ENCODE assay signal across 18 mouse cellular contexts in the genomic region with DNA sequence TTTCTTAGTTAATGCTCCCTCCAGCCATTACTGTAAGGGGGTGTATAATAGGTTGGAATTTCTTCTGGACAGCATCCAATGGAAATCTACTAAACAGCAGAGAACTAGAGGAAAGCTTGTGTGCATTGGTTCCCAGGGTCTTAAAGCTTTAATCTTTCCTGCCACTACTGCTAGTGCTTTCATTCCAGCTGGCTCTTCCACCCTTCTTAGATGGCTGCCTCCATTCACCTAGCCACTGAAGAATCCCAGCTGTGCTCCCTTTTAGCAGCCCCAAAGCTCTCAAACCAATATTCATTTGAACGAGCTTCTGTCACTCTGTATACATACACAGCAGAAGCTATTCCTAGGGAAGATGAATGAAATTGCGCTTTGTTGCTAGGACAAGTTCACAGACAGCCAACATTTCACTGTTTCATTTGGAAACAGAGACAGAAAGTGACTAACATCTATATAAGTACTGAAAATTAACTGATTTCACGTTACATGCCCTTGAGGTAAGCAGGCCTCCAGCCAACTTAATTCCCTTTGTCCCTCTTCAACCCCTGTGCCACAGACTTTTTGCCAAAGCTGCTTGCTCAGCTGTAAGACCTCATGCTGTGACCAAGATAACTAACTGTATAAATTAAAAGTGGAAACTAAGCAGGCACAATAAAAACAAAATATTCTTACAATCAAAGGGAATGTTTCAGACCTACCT.
DNase-seq lines count a peak whose midpoint lies in the region; ATAC-seq and TF ChIP-seq lines count a peak whose summit lies in the region.
"Had no signal": no experiment of that assay in that cellular context is flagged by ENCODE, and none has a peak within 500 bp of the region (broad histone marks: within the 10 kb centered on the region; RNA-seq: fewer than 3 reads in every experiment).

No protein-coding gene starts in this region.

- peak; percentile 70; the same call in 1 of the 2 replicates for ATAC-seq in hindbrain, embryonic 14.5 days (ENCODE audit: low FRiP score)
- peak; percentile 46; the same call in 1 of the 2 replicates for ATAC-seq in stomach, embryonic 14.5 days (ENCODE audit: insufficient number of reproducible peaks, insufficient read depth, low FRiP score, low read depth)
- ATAC-seq in stomach, postnatal 0 days (ENCODE audit: low FRiP score, low TSS enrichment), result no peak
- ATAC-seq in midbrain, embryonic 13.5 days, result peak; percentile 80
- no peak for ATAC-seq in frontal cortex, adult (ENCODE audit: low TSS enrichment)

- no peak overlapping the region for H3K9ac ChIP-seq in hindbrain, embryonic 14.5 days
- no peak overlapping the region for H3K9ac ChIP-seq in stomach, embryonic 14.5 days (replicated peaks; ENCODE audit: low read depth, low read length)
- no peak overlapping the region for H3K9ac ChIP-seq in stomach, postnatal 0 days (ENCODE audit: low read length)
- H3K9ac ChIP-seq in midbrain, embryonic 13.5 days (replicated peaks), result no peak overlapping the region
- H3K9ac ChIP-seq: embryonic facial prominence, embryonic 15.5 days; heart, embryonic 13.5 days had no signal

- DNase-seq in hindbrain, embryonic 14.5 days (ENCODE audit: low spot score), result no peak
- no peak for DNase-seq in hindbrain, embryonic 10.5 days (ENCODE audit: low spot score)
- no peak for DNase-seq in stomach, postnatal 0 days (ENCODE audit: low spot score)
- no peak for DNase-seq in B cell, adult 2 months
- DNase-seq in lung, postnatal 4 days, result no peak
- DNase-seq: adrenal gland, postnatal 14 days; cerebellum, adult 2 months; heart, adult 11 months; heart, postnatal 36 days; kidney, adult 18-20 months; kidney, postnatal 25 days; lung, adult 18-20 months had no signal

- TF ChIP-seq EP300 in stomach, postnatal 0 days (optimal IDR thresholded peaks at IDR 0.05), result no peak

- WGBS in hindbrain, embryonic 14.5 days, result 45% methylated on average over 3 of the region's 3 CpGs
- 69% methylated on average over 3 of the region's 3 CpGs for WGBS in hindbrain, embryonic 10.5 days
- WGBS in stomach, embryonic 14.5 days, result 45% methylated on average over 3 of the region's 3 CpGs
- 41% methylated on average over 3 of the region's 3 CpGs for WGBS in stomach, postnatal 0 days
- WGBS in midbrain, embryonic 13.5 days, result 46% methylated on average over 3 of the region's 3 CpGs

- no peak overlapping the region for H3K4me2 ChIP-seq in hindbrain, embryonic 14.5 days (replicated peaks)
- no peak overlapping the region for H3K4me2 ChIP-seq in stomach, embryonic 14.5 days (replicated peaks; ENCODE audit: low read depth, low read length)
- no peak overlapping the region for H3K4me2 ChIP-seq in stomach, postnatal 0 days (replicated peaks; ENCODE audit: low read depth)
- no peak overlapping the region for H3K4me2 ChIP-seq in midbrain, embryonic 13.5 days (replicated peaks)
- H3K4me2 ChIP-seq: embryonic facial prominence, embryonic 15.5 days; heart, embryonic 13.5 days had no signal

- no peak overlapping the region for H3K27ac ChIP-seq in hindbrain, embryonic 14.5 days
- H3K27ac ChIP-seq in hindbrain, embryonic 10.5 days, result no peak overlapping the region
- H3K27ac ChIP-seq in stomach, embryonic 14.5 days (ENCODE audit: low read length), result no peak overlapping the region
- no peak overlapping the region for H3K27ac ChIP-seq in stomach, postnatal 0 days (replicated peaks)
- no peak overlapping the region for H3K27ac ChIP-seq in midbrain, embryonic 13.5 days
- H3K27ac ChIP-seq: embryonic facial prominence, embryonic 15.5 days; heart, embryonic 13.5 days; macrophage had no signal

- H3K4me3 ChIP-seq in hindbrain, embryonic 14.5 days (replicated peaks; ENCODE audit: low read length), result no peak overlapping the region
- no peak overlapping the region for H3K4me3 ChIP-seq in hindbrain, embryonic 10.5 days
- H3K4me3 ChIP-seq in stomach, embryonic 14.5 days (ENCODE audit: low read depth, low read length), result no peak overlapping the region
- H3K4me3 ChIP-seq in stomach, postnatal 0 days (ENCODE audit: low read depth, low read length), result no peak overlapping the region
- H3K4me3 ChIP-seq in midbrain, embryonic 13.5 days (replicated peaks), result no peak overlapping the region
- H3K4me3 ChIP-seq: embryonic facial prominence, embryonic 15.5 days; heart, embryonic 13.5 days had no signal

- H3K4me1 ChIP-seq in hindbrain, embryonic 14.5 days (replicated peaks; ENCODE audit: control insufficient read depth, insufficient read depth, low read length), result no peaks in the 10 kb centered on the region
- no peaks in the 10 kb centered on the region for H3K4me1 ChIP-seq in hindbrain, embryonic 10.5 days (replicated peaks)
- no peaks in the 10 kb centered on the region for H3K4me1 ChIP-seq in stomach, embryonic 14.5 days (ENCODE audit: control insufficient read depth, insufficient read depth, low read length)
- no peaks in the 10 kb centered on the region for H3K4me1 ChIP-seq in stomach, postnatal 0 days (replicated peaks; ENCODE audit: control insufficient read depth, insufficient read depth)
- H3K4me1 ChIP-seq in midbrain, embryonic 13.5 days (replicated peaks), result no peaks in the 10 kb centered on the region
- H3K4me1 ChIP-seq: embryonic facial prominence, embryonic 15.5 days; heart, embryonic 13.5 days had no signal

- H3K36me3 ChIP-seq in hindbrain, embryonic 14.5 days (replicated peaks; ENCODE audit: control insufficient read depth, insufficient read depth), result no peaks in the 10 kb centered on the region
- no peaks in the 10 kb centered on the region for H3K36me3 ChIP-seq in hindbrain, embryonic 10.5 days
- no peaks in the 10 kb centered on the region for H3K36me3 ChIP-seq in stomach, embryonic 14.5 days (ENCODE audit: control insufficient read depth, insufficient read depth, low read length)
- no peaks in the 10 kb centered on the region for H3K36me3 ChIP-seq in stomach, postnatal 0 days (ENCODE audit: control insufficient read depth, insufficient read depth, low read length)
- H3K36me3 ChIP-seq in midbrain, embryonic 13.5 days, result no peaks in the 10 kb centered on the region
- H3K36me3 ChIP-seq: embryonic facial prominence, embryonic 15.5 days; heart, embryonic 13.5 days had no signal

- TF ChIP-seq CTCF in stomach, postnatal 0 days (IDR thresholded peaks at IDR 0.05; ENCODE audit: low read depth), result no peak

- H3K27me3 ChIP-seq in hindbrain, embryonic 14.5 days (ENCODE audit: control insufficient read depth, insufficient read depth, low read length), result no peaks in the 10 kb centered on the region
- no peaks in the 10 kb centered on the region for H3K27me3 ChIP-seq in hindbrain, embryonic 10.5 days (ENCODE audit: insufficient read depth, poor library complexity, severe bottlenecking)
- H3K27me3 ChIP-seq in stomach, embryonic 14.5 days (ENCODE audit: control insufficient read depth, insufficient read depth, low read length), result no peaks in the 10 kb centered on the region
- no peaks in the 10 kb centered on the region for H3K27me3 ChIP-seq in stomach, postnatal 0 days (ENCODE audit: control insufficient read depth, insufficient read depth, low read length)
- no peaks in the 10 kb centered on the region for H3K27me3 ChIP-seq in midbrain, embryonic 13.5 days
- H3K27me3 ChIP-seq: embryonic facial prominence, embryonic 15.5 days; heart, embryonic 13.5 days had no signal

- no peaks in the 10 kb centered on the region for H3K9me3 ChIP-seq in hindbrain, embryonic 14.5 days (ENCODE audit: control insufficient read depth, low read length)
- no peaks in the 10 kb centered on the region for H3K9me3 ChIP-seq in hindbrain, embryonic 10.5 days
- H3K9me3 ChIP-seq in stomach, embryonic 14.5 days (ENCODE audit: control insufficient read depth, low read depth, low read length), result no peaks in the 10 kb centered on the region
- H3K9me3 ChIP-seq in stomach, postnatal 0 days (ENCODE audit: control insufficient read depth, low read length), result no peaks in the 10 kb centered on the region
- no peaks in the 10 kb centered on the region for H3K9me3 ChIP-seq in midbrain, embryonic 13.5 days
- H3K9me3 ChIP-seq: embryonic facial prominence, embryonic 15.5 days; heart, embryonic 13.5 days had no signal

Comparison
In these comparisons a context has a peak if more than half of its experiments do, and no peak if none do; other contexts are left out.
1. ATAC-seq: peak in hindbrain, embryonic 14.5 days (single experiment), stomach, embryonic 14.5 days (single experiment) and midbrain, embryonic 13.5 days (single experiment); none in stomach, postnatal 0 days (single experiment) and frontal cortex, adult (single experiment).